Mouse (Mus musculus): ENCODE measurements around the gene Ces1a.

Ces1a gene

DNA sequence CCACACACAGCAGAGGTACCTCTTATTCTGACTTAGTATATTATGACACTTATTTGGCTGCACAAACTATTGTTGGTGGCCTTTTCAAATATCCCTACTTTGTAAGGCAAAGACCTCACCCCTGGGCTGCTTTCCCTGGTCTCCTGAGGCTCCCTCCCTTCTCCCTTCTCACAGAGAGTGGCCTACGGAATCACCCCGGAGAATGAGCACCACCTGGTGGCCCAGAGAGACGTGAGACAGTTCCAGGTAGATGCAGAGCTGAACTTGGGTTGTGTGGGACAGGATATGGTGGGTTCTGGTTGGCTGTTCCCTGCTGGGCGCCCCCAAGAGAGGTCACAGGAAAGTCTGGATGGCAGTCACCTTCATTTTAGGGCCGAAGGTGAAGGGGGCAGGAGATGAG is 51.2 kb downstream of the Ces1a start:
- peak; percentile 81 for DNase-seq (ENCODE audit: low read depth)

GRCm38 (mm10) chr8:92984376-92984775 is 63.6 kb downstream of the Ces1a start:
- peak; percentile 79 for DNase-seq (ENCODE audit: low read depth)

DNA sequence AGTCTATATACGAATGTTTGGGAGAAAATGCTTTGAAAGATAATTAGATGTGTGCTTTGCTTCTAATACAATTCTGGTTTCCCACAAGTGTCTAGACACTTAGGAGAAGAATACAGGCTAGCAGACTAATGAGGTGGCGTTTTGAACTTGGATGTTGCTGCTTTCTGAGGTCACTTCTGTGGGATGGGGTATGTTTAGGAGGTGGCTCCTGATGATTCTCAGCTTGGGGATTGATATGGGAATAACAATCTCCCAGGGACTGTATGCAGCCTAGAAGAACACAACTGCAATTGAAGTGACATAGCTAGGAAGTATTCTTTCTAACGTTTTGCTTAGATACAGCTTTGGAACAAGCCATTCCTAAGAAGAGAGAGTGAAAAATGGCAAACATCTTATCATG is 65.5 kb downstream of the Ces1a start:
- no peak for DNase-seq (ENCODE audit: low read depth)

GRCm38 (mm10) chr8:92976656-92977055 is 71.3 kb downstream of the Ces1a start:
- peak; percentile 67 for DNase-seq (ENCODE audit: low read depth)

- DNase-seq (ENCODE audit: low read depth), result peak; percentile 72
Measured at GRCm38 (mm10) chr8:92972949-92973348, 75.0 kb downstream of the Ces1a start.

All from NIH3T3 (cell line).